Mouse (Mus musculus) spleen, adult 2 months (tissue): ENCODE results near the gene Olfr552. TPM values are rescaled to one million over a fixed set of nuclear protein-coding genes. Genes with fewer than 3 reads are reported as not detected.
A peak's percentile ranks its signal among the peaks of the same experiment; 100 is the strongest.
"Not testable (repeated sequence)": the region's sequence is repeated elsewhere in the genome, so short reads cannot be mapped to it uniquely, and the experiment has no call there.

Experiments
- DNase-seq, 2 experiments: peaks; one replicate each; pipeline versions ENCODE4 v3.0.0 to v3.0.0-alpha.2; 2012 to 2021; ENCODE audit warnings: low spot score in 2 of 2, low read depth in 1 of 2
- H3K27ac ChIP-seq: fragments of 200-500 bp; 2 replicates; pipeline ENCODE4 v1.5.1; 2012; ENCODE audit warnings: low read length, inconsistent platforms; ENCODE audit not compliant: insufficient read depth
- H3K27me3 ChIP-seq: fragments of 200-500 bp; 2 replicates; pipeline ENCODE4 v1.6.1; 2012; ENCODE audit warnings: mild to moderate bottlenecking, moderate library complexity, low read length, inconsistent platforms; ENCODE audit not compliant: control insufficient read depth, insufficient read depth
- H3K36me3 ChIP-seq: fragments of 200-500 bp; 2 replicates; pipeline ENCODE4 v1.6.1; 2012; ENCODE audit warnings: mild to moderate bottlenecking, low read length, inconsistent platforms; ENCODE audit not compliant: control insufficient read depth, insufficient read depth
- H3K4me1 ChIP-seq: fragments of 200-500 bp; 2 replicates; pipeline ENCODE4 v1.6.1; 2011; ENCODE audit warnings: inconsistent platforms; ENCODE audit not compliant: control insufficient read depth, insufficient read depth, insufficient read length
- H3K4me3 ChIP-seq: fragments of 200-500 bp; 2 replicates; pipeline ENCODE4 v1.5.1; 2011; ENCODE audit warnings: mild to moderate bottlenecking, inconsistent platforms; ENCODE audit not compliant: insufficient read depth, insufficient read length; ENCODE audit errors: extremely low read depth
- CTCF ChIP-seq: fragments of 200-500 bp; IDR thresholded peaks from 2 replicates; pipeline ENCODE4 v1.5.1; 2011; ENCODE audit warnings: mild to moderate bottlenecking, inconsistent platforms; ENCODE audit not compliant: insufficient read depth, insufficient read length, insufficient replicate concordance; ENCODE audit errors: extremely low read depth
- POLR2A ChIP-seq: fragments of 200-500 bp; IDR thresholded peaks from 2 replicates; pipeline ENCODE4 v1.6.1; 2011; ENCODE audit warnings: low read depth, low read length, inconsistent platforms
- WGBS: fragments of 180-500 bp; shearing (Covaris S2); methylation state at CpG from one replicate; pipeline ENCODE4 v1.1.7; 2018; 5-methylcytosine and 5-hydroxymethylcytosine counted together
- polyA plus RNA-seq: library from polyadenylated mRNA; depleted of rRNA; stranded (reverse); fragments of >200 nt; gene quantifications from 2 replicates; pipeline ENCODE4 v1.2.3, GENCODE M21; 2012

The Olfr552 gene
- polyA plus RNA-seq, 1 experiment, result 0.12 TPM

GRCm38 (mm10) chr7:102573174-102573830, 24.3 kb upstream of the Olfr552 start:
- Histone ChIP-seq H3K4me3 (no peak overlapping the region), H3K36me3 (no peaks in the 10 kb centered on the region), H3K4me1 (no peaks in the 10 kb centered on the region; the same call in 1 of the 2 replicates), H3K27ac (no peak overlapping the region), H3K27me3 (no peaks in the 10 kb centered on the region)
- DNase-seq, result no peak
- no peak for TF ChIP-seq CTCF
- 89% methylated on average over 3 of the region's 3 CpGs for WGBS

GRCm38 (mm10) chr7:102575998-102576397, 21.6 kb upstream of the Olfr552 start:
- WGBS, result 10% methylated on average over 6 of the region's 6 CpGs
- Histone ChIP-seq H3K27me3 (no peaks in the 10 kb centered on the region), H3K27ac (no peak overlapping the region), H3K36me3 (no peaks in the 10 kb centered on the region), H3K4me3 (no peak overlapping the region), H3K4me1 (no peaks in the 10 kb centered on the region; the same call in 1 of the 2 replicates)
- DNase-seq, result no peak
- no peak for TF ChIP-seq CTCF
- no peak for TF ChIP-seq POLR2A

- no peak for DNase-seq
- Histone ChIP-seq H3K27me3 (no peaks in the 10 kb centered on the region), H3K4me1 (peaks cover 2% of the 10 kb centered on the region; the same call in 1 of the 2 replicates), H3K27ac (no peak within 1 kb of the TSS), H3K4me3 (no peak within 1 kb of the TSS), H3K36me3 (no peaks in the 10 kb centered on the region)
- TF ChIP-seq POLR2A (no peak), CTCF (no peak)
- WGBS, result 95% methylated on average over 3 of the region's 3 CpGs
These were observed 5.8 kb upstream of the Olfr552 start, which contains the start of gene Olfr551 for GRCm38 (mm10) chr7:102591786-102592185. Gene Olfr551 (minus strand): TSS chr7:102591886.

GRCm38 (mm10) chr7:102618118-102618517, 20.5 kb downstream of the Olfr552 start, which contains the start of gene Olfr553:
Gene Olfr553 (minus strand): TSS chr7:102618218.
- H3K27ac ChIP-seq, result no peak within 1 kb of the TSS
- TF ChIP-seq POLR2A (no peak), CTCF (no peak)

GRCm38 (mm10) chr7:102619608-102620007, 22.0 kb downstream of the Olfr552 start:
- Histone ChIP-seq H3K27ac (no peak overlapping the region), H3K27me3 (no peaks in the 10 kb centered on the region), H3K4me1 (no peaks in the 10 kb centered on the region), H3K36me3 (no peaks in the 10 kb centered on the region), H3K4me3 (no peak overlapping the region)
- WGBS, result 52% methylated on average over 5 of the region's 5 CpGs
- TF ChIP-seq CTCF, result no peak
- TF ChIP-seq POLR2A, result no peak
- no peak for DNase-seq

More at GRCm38 (mm10) chr7:102618118-102618517, 20.5 kb downstream of the Olfr552 start, which contains the start of gene Olfr553:
- Histone ChIP-seq H3K27me3 (no peaks in the 10 kb centered on the region), H3K4me3 (no peak within 1 kb of the TSS), H3K36me3 (no peaks in the 10 kb centered on the region), H3K4me1 (no peaks in the 10 kb centered on the region)
- no peak for DNase-seq

GRCm38 (mm10) chr7:102620368-102620767, 22.8 kb downstream of the Olfr552 start:
- H3K4me1 ChIP-seq, result not testable (repeated sequence)

GRCm38 (mm10) chr7:102636665-102637064, 39.1 kb downstream of the Olfr552 start:
- DNase-seq, result peak; percentile 37 to 55
- Histone ChIP-seq H3K36me3 (no peaks in the 10 kb centered on the region), H3K4me1 (no peaks in the 10 kb centered on the region), H3K4me3 (no peak overlapping the region), H3K27me3 (no peaks in the 10 kb centered on the region; the same call in 1 of the 2 replicates), H3K27ac (no peak overlapping the region)
- TF ChIP-seq POLR2A, result no peak
- 22% methylated on average over 3 of the region's 3 CpGs for WGBS

More at GRCm38 (mm10) chr7:102620368-102620767, 22.8 kb downstream of the Olfr552 start:
- H3K4me3 ChIP-seq, DNase-seq, H3K27ac ChIP-seq, H3K36me3 ChIP-seq, H3K27me3 ChIP-seq: not testable (repeated sequence)
- WGBS, result 93% methylated on average over 19 of the region's 19 CpGs
